Mouse (Mus musculus) neutrophil, adult 83 days (primary cell): ENCODE results near the gene Speer4f2. TPM values are rescaled to one million over a fixed set of nuclear protein-coding genes. Genes with fewer than 3 reads are reported as not detected.

ENCODE experiments used
- total RNA-seq, 2 experiments: library from RNA; stranded (reverse); gene quantifications; one replicate each; pipeline ENCODE4 v1.2.4; 2023

Speer4f2 gene
- not detected for total RNA-seq

GRCm38 (mm10) chr5:17372880-17373279 is at the start of gene Speer4f2:
Gene Speer4f2 (plus strand): TSS chr5:17373180.

Other genes with a start within 250 kb of the Speer4f2 start
- gene Speer4f1, start 102.9 kb downstream of the Speer4f2 start, total RNA-seq, result not detected
- not detected for gene Sema3c, start 201.1 kb downstream of the Speer4f2 start, total RNA-seq